In genomic region chr15:102746488-102747285, GRCm38 (mm10) we compare ENCODE assay signal across 8 mouse cellular contexts. TPM values are rescaled to one million over a fixed set of nuclear protein-coding genes. Genes with fewer than 3 reads are reported as not detected.
DNase-seq lines count a peak whose midpoint lies in the region; ATAC-seq lines count a peak whose summit lies in the region.

No protein-coding gene starts in this region.

- peak; percentile 67 for ATAC-seq in hindbrain, embryonic 16.5 days
- peak; percentile 69 for ATAC-seq in neural tube, embryonic 12.5 days (ENCODE audit: low FRiP score, low read depth)

- H3K27me3 ChIP-seq in hindbrain, embryonic 16.5 days (replicated peaks; ENCODE audit: control insufficient read depth, insufficient read depth, low read length) = peaks cover 2% of the 10 kb centered on the region; the same call in 1 of the 2 replicates
- H3K27me3 ChIP-seq in limb, embryonic 10.5 days (ENCODE audit: low read depth, poor library complexity, severe bottlenecking) = peaks cover 73% of the 10 kb centered on the region
- H3K27me3 ChIP-seq in neural tube, embryonic 12.5 days (replicated peaks) = peaks cover 52% of the 10 kb centered on the region

- no peaks in the 10 kb centered on the region for H3K9me3 ChIP-seq in hindbrain, embryonic 16.5 days (ENCODE audit: control insufficient read depth, low read length)
- no peaks in the 10 kb centered on the region for H3K9me3 ChIP-seq in limb, embryonic 10.5 days (replicated peaks)
- no peaks in the 10 kb centered on the region for H3K9me3 ChIP-seq in neural tube, embryonic 12.5 days

- H3K9ac ChIP-seq in hindbrain, embryonic 16.5 days (ENCODE audit: low read depth, low read length) = peak overlapping the region; percentile 76
- peak overlapping the region; percentile 67 for H3K9ac ChIP-seq in neural tube, embryonic 12.5 days

- peak; percentile 26 to 33 for DNase-seq in spleen, adult 18-20 months
- no peak for DNase-seq in spleen, postnatal 14 days (ENCODE audit: low spot score in 2 of 2)
- peak; percentile 81 for DNase-seq in cerebellum, adult 8-10 months
- peak; percentile 54 to 60 for DNase-seq in frontal cortex, postnatal 14 days (ENCODE audit: low spot score in 2 of 2)
- DNase-seq in limb, embryonic 10.5 days (ENCODE audit: low spot score) = peak; percentile 82
- DNase-seq in thymus, postnatal 14 days = no peak

- WGBS in hindbrain, embryonic 16.5 days = 0% methylated on average over 71 of the region's 75 CpGs
- under 1% methylated on average over 75 of the region's 75 CpGs for WGBS in limb, embryonic 10.5 days
- under 1% methylated on average over 73 of the region's 75 CpGs for WGBS in neural tube, embryonic 12.5 days

- peak overlapping the region; percentile 93 for H3K27ac ChIP-seq in hindbrain, embryonic 16.5 days (ENCODE audit: low read depth, low read length)
- peak overlapping the region; percentile 95 for H3K27ac ChIP-seq in limb, embryonic 10.5 days
- H3K27ac ChIP-seq in neural tube, embryonic 12.5 days = peak overlapping the region; percentile 88

- H3K4me3 ChIP-seq in hindbrain, embryonic 16.5 days (ENCODE audit: low read length) = peak overlapping the region; percentile 45
- peak overlapping the region; percentile 58 for H3K4me3 ChIP-seq in limb, embryonic 10.5 days
- H3K4me3 ChIP-seq in neural tube, embryonic 12.5 days = peak overlapping the region; percentile 41

- H3K4me1 ChIP-seq in hindbrain, embryonic 16.5 days (ENCODE audit: control insufficient read depth, insufficient read depth, low read depth, low read length) = peaks cover 45% of the 10 kb centered on the region
- H3K4me1 ChIP-seq in limb, embryonic 10.5 days = peaks cover 97% of the 10 kb centered on the region
- H3K4me1 ChIP-seq in neural tube, embryonic 12.5 days = peaks cover 55% of the 10 kb centered on the region

- H3K4me2 ChIP-seq in hindbrain, embryonic 16.5 days (ENCODE audit: low read length) = peak overlapping the region; percentile 82
- peak overlapping the region; percentile 86 for H3K4me2 ChIP-seq in neural tube, embryonic 12.5 days (replicated peaks)

- no peaks in the 10 kb centered on the region for H3K36me3 ChIP-seq in hindbrain, embryonic 16.5 days (ENCODE audit: control insufficient read depth, insufficient read depth, low read length)
- no peaks in the 10 kb centered on the region for H3K36me3 ChIP-seq in limb, embryonic 10.5 days
- no peaks in the 10 kb centered on the region for H3K36me3 ChIP-seq in neural tube, embryonic 12.5 days

RNA-seq across cellular contexts. Expression of gene Calcoco1, which starts 24.7 kb away (rescaled TPM):
- 34.6 and 40.9 TPM in 2 replicates for polyA plus RNA-seq in hindbrain, embryonic 16.5 days (2015; fragmentation: Nextera tagmentation; extraction: Ambion mirVana)
- 26.3 and 33.5 TPM in 2 replicates for polyA plus RNA-seq in limb, embryonic 10.5 days (2016; fragmentation: Nextera tagmentation; extraction: Ambion mirVana)
- 39.1 and 47.3 TPM in 2 replicates for polyA plus RNA-seq in neural tube, embryonic 12.5 days (2016; fragmentation: Nextera tagmentation; extraction: Ambion mirVana)

Comparison
In these comparisons a context has a peak if more than half of its experiments do, and no peak if none do; other contexts are left out.
1. DNase-seq: peak in spleen, adult 18-20 months (2 of 2), cerebellum, adult 8-10 months (single experiment), frontal cortex, postnatal 14 days (2 of 2) and limb, embryonic 10.5 days (single experiment); none in spleen, postnatal 14 days (0 of 2) and thymus, postnatal 14 days (single experiment).
2. Peak in every context shown above with its lines, with median percentiles within 50 percentile points of each other: H3K27ac ChIP-seq and H3K4me3 ChIP-seq.